Mouse (Mus musculus): ENCODE measurements at regions not wholly inside any gene's neighbourhood (a gene's known extent, or its start where the extent isn't known, plus 50 kb on each side); places are given as distances from the start of the nearest gene placed in this dataset.
A peak's percentile ranks its signal among the peaks of the same experiment; 100 is the strongest.

GRCm38 (mm10) chr16:78635257-78635656 lies 58.7 kb upstream of the D16Ertd472e start:
- peak; percentile 73 for DNase-seq (ENCODE audit: inconsistent ontology term)

DNA sequence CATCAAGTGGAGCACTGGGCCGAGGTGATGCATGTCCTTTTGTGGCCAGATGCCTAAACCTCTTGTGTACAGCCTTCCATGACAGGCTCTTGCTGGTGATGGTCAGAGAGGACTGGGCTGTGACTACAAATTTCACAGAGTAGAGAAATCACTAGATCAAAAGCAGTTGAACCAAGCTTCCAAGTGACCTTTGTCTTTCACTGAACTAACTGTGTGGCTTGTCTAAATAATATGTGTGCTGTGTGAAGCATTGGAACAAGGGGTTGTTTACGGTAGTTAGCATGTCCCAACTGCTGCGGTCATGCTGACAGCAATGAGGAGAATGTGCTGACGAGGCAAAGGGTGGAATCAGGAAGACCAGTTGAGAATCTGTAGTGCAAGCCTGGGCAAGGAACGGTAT lies 55.3 kb upstream of the D16Ertd472e start:
- no peak for DNase-seq (ENCODE audit: inconsistent ontology term)

DNA sequence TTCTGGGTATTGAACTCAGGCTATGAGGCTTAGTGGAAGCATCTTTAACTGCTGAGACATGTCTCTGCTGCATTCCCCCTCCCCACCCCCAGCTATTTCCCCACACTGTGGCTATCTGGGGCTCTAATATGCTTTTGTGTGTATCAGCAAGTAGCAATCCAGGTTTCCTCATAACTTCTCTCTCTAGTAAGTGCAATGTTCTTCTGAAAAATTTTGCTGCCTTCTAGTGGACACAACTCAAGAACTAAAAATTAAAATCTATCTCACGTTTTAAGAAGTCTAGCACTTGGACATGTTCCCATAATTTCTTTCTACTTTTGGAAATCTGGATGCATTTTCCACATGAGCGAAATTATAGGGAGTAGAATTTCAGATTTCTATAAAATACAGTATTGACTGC lies 50.3 kb upstream of the D16Ertd472e start:
- peak; percentile 42 for DNase-seq (ENCODE audit: inconsistent ontology term)

All from Muller cell, postnatal 12 days (primary cell).